ENCODE assay signal across 11 mouse cellular contexts in the genomic region with DNA sequence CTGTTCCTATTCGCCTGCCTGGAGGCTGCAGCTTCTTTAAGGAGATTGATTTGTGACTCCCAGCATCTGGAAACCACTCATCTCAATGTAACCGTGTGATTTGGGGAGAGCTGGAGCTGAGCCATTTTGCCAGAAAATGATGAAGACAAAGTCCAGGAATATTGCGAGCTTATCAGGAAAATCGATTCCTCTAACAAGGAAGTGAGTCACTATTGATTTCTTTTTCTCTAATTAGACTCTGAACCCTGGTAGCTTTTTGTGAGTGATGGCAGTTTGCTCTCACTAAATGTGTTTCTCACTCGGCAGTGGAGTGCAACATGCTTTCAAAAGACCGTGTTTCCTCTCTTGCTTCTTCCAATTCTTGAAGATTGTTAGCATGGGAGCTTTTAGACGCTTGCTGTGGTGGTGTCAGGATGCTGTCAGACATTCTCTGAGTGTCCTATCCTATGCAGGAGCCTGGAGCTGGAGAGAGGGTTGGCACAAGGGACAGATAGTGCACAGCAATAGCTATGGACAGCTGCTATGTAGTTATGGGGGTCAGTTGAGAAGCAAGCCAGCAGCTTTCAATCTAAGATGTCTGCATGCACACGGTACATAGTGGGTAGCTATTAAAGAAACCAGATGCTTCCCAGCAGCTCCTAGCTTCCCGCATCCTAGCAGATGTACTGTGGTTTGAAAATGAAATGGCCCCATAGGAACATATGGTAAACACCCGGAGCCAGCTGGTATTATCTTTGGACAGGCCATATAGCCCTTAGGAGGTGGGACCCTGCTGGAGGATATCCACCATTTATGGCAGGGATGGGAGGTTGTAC. TPM values are rescaled to one million over a fixed set of nuclear protein-coding genes. Genes with fewer than 3 reads are reported as not detected.
DNase-seq lines count a peak whose midpoint lies in the region; ATAC-seq lines count a peak whose summit lies in the region.
"Had no signal": no experiment of that assay in that cellular context is flagged by ENCODE, and none has a peak within 500 bp of the region (broad histone marks: within the 10 kb centered on the region; RNA-seq: fewer than 3 reads in every experiment).

No protein-coding gene starts in this region.

- no peak for ATAC-seq in hindbrain, embryonic 12.5 days (ENCODE audit: low FRiP score)
- ATAC-seq in liver, embryonic 16.5 days (ENCODE audit: low read depth) = no peak

- H3K27ac ChIP-seq in hindbrain, embryonic 12.5 days = peak overlapping the region; percentile 46; the same call in 1 of the 2 replicates
- H3K27ac ChIP-seq in hindbrain, embryonic 10.5 days = no peak overlapping the region
- H3K27ac ChIP-seq in liver, embryonic 16.5 days (ENCODE audit: low read length) = no peak overlapping the region
- H3K27ac ChIP-seq: macrophage had no signal

- H3K9me3 ChIP-seq in hindbrain, embryonic 12.5 days (replicated peaks) = no peaks in the 10 kb centered on the region
- no peaks in the 10 kb centered on the region for H3K9me3 ChIP-seq in hindbrain, embryonic 10.5 days
- H3K9me3 ChIP-seq in liver, embryonic 16.5 days (replicated peaks; ENCODE audit: control insufficient read depth, low read length) = no peaks in the 10 kb centered on the region

- no peak for DNase-seq in hindbrain, embryonic 10.5 days (ENCODE audit: low spot score)
- DNase-seq in testis, postnatal 10 days (ENCODE audit: low spot score) = peak; percentile 21
- no peak for DNase-seq in testis, postnatal 14 days (ENCODE audit: low spot score)
- no peak for DNase-seq in ovary, adult 18-20 months (ENCODE audit: low spot score)
- no peak for DNase-seq in urinary bladder, postnatal 25 days (ENCODE audit: low spot score)
- DNase-seq in kidney, adult 9 months = no peak
- DNase-seq: cerebellum, adult 11 months; thymus, adult 18-20 months had no signal

- no peaks in the 10 kb centered on the region for H3K36me3 ChIP-seq in hindbrain, embryonic 12.5 days
- H3K36me3 ChIP-seq in hindbrain, embryonic 10.5 days = no peaks in the 10 kb centered on the region
- H3K36me3 ChIP-seq in liver, embryonic 16.5 days (ENCODE audit: control insufficient read depth, insufficient read depth) = no peaks in the 10 kb centered on the region

- H3K9ac ChIP-seq in hindbrain, embryonic 12.5 days = no peak overlapping the region
- H3K9ac ChIP-seq in liver, embryonic 16.5 days (ENCODE audit: low read depth, low read length) = no peak overlapping the region

- H3K4me2 ChIP-seq in hindbrain, embryonic 12.5 days (replicated peaks) = no peak overlapping the region
- H3K4me2 ChIP-seq in liver, embryonic 16.5 days (ENCODE audit: low read depth, low read length) = peak overlapping the region; percentile 24

- H3K4me3 ChIP-seq in hindbrain, embryonic 12.5 days = no peak overlapping the region
- H3K4me3 ChIP-seq in hindbrain, embryonic 10.5 days = no peak overlapping the region
- no peak overlapping the region for H3K4me3 ChIP-seq in liver, embryonic 16.5 days (ENCODE audit: low read depth, low read length)

- 72% methylated on average over 10 of the region's 10 CpGs for WGBS in hindbrain, embryonic 12.5 days
- 80% methylated on average over 10 of the region's 10 CpGs for WGBS in hindbrain, embryonic 10.5 days
- WGBS in liver, embryonic 16.5 days (ENCODE audit: insufficient replicate concordance) = 44% methylated on average over 10 of the region's 10 CpGs

- H3K27me3 ChIP-seq in hindbrain, embryonic 12.5 days = no peaks in the 10 kb centered on the region
- no peaks in the 10 kb centered on the region for H3K27me3 ChIP-seq in hindbrain, embryonic 10.5 days (ENCODE audit: insufficient read depth, poor library complexity, severe bottlenecking)
- no peaks in the 10 kb centered on the region for H3K27me3 ChIP-seq in liver, embryonic 16.5 days (ENCODE audit: control insufficient read depth, insufficient read depth, low read depth, low read length)

- no peaks in the 10 kb centered on the region for H3K4me1 ChIP-seq in hindbrain, embryonic 12.5 days
- H3K4me1 ChIP-seq in hindbrain, embryonic 10.5 days (replicated peaks) = no peaks in the 10 kb centered on the region
- no peaks in the 10 kb centered on the region for H3K4me1 ChIP-seq in liver, embryonic 16.5 days (ENCODE audit: control insufficient read depth, low read depth, low read length)

RNA-seq across cellular contexts. Expression of a gene that starts 49.5 kb away (rescaled TPM):
- polyA plus RNA-seq in hindbrain, embryonic 12.5 days (2016; fragmentation: Nextera tagmentation; extraction: Ambion mirVana) = 1.4 and 1.6 TPM in 2 replicates
- 0.14 and 0.33 TPM in 2 replicates for polyA plus RNA-seq in hindbrain, embryonic 10.5 days (2016; fragmentation: Nextera tagmentation; extraction: Ambion mirVana)
- 0.04 and 0.07 TPM in 2 replicates for polyA plus RNA-seq in liver, embryonic 16.5 days (2015; fragmentation: Nextera tagmentation; extraction: Ambion mirVana)
- polyA plus RNA-seq: macrophage had no signal
